Mouse (Mus musculus) kidney, postnatal 36 days (tissue): ENCODE measurements around the gene Tfap2b.

Source experiments
- DNase-seq, 2 experiments: peaks; one replicate each; pipeline ENCODE4 v3.0.0; 2021 to 2022; ENCODE audit warnings: mixed read lengths in 2 of 2

The Tfap2b gene

DNA sequence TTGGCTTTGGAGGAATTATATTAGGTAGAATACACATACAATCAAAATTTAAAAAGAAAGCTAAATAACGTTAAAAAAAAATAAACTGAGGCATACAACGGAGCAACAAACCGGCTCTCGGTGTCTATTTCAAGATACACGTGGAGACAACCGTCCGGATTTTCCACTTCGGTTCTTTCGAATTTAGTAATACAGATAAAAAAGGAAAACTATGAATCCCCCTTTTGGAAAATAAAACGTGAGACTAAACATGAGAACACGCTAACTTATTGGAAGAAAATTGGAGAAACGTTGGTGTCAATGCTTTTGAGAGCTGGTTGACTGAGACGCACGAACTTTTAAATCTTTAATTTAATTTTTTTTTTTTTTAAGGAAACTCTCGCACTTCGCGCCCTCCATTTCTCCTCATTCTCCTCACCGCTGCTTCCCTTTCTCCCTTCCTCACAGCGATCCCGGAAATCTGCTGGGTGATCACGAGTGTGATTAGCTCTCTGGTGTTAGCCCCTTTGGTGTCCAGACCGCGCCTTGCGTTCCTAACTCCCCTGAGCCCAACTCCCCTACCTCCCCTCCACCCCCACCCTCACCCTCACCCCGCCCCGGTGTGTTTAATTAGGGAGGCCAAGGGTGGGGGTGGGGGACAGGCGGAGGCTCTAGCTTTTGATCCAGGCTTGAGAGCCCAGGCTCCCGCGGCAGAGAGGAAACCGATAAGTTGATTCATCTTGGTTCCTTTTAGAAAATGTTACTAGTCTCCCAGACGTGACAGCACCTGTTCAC lies 25.9 kb downstream of the Tfap2b start:
- DNase-seq: no peak

DNA sequence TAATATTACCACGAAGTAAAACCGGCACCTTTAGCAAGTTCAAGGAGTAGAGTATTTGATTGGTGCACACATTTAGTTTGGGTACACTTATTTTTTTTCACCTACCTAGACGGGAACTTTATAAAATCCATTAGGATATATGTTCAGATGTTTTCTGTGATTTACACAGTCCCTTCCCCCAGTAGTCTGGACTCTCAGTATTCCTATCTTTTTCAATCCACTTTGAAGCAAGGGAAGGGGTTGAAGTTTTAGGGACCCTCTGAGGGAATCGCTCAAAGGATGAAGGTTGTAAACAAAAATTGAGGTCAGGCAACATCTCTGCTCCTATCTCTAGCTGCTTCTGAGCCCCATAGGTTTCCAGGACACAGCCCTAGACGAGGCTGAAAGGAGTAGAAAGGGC lies 27.3 kb downstream of the Tfap2b start:
- no peak for DNase-seq

GRCm38 (mm10) chr1:19236591-19236990 lies 27.9 kb downstream of the Tfap2b start:
- peak; percentile 25 to 46 for DNase-seq

DNA sequence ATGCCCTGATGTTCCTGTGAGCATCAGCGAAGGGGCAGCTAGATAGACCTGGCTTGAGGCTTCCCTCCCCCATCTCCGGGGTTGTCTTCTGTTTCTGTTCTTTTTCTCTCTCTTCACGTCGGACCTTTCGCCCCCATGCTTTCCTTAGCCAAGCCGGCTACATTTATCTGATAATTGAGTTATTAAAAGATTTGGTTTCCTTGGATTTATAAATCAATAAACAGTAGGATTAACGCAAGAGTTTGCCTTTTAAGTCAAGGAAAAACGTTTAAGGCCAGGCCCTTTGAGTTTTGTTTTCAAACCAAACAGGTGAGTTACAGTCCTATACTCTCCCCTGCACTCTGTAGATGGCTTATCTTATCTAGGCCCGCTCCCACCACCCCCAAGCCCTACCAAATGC lies 28.3 kb downstream of the Tfap2b start:
- DNase-seq: no peak

DNA sequence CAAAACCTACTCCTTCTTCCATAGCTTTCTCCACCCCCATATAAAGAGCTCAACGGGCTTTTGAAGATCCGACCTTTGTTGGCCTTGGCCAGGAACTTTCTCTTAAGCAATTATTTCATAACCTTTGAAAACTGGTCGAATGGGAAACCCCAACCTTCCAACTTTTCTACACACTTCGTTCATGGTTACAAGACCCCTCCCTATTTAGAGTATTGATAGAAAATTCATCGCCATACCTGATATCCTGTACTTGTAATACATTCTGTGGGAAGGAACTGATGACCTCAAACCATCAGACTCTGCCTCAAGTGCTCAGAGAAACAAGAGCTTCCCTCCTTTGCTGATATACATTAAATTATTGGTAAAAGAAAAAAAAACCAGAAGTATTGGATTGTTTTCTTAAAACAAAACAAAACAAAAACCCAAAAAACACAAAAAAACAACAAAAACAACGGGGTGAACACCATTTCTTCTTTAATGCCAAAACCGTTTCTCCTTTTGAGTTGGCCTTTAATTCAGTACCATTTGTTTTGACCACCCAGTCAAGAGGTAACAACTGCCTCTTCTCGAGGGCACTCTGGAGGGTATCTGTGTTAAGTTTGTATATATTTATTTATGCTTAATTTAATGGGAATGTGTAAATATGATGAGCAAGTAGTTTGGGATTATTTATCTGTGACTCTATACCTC lies 29.2 kb downstream of the Tfap2b start:
- no peak for DNase-seq

DNA sequence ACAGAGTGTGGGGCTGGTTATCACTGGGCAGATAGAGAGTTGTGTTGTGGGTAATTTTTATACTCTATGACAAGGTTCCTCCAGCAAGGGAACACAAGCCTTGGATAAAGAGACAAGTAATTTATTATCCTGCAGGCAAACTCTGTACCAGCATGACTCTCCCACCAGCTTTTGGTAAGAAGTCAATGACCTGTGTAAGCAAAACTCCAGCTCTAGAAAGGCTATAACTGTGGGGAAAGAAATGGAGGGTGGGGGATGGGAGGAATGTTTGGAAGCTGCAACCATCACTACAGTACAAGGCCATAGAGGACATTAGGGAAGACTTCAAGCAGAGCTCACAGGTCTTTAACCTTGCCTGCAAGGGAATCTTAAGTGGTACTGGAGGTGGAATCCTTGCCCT lies 31.3 kb downstream of the Tfap2b start:
- peak in 1 of 2 experiments; percentile 41 for DNase-seq

DNA sequence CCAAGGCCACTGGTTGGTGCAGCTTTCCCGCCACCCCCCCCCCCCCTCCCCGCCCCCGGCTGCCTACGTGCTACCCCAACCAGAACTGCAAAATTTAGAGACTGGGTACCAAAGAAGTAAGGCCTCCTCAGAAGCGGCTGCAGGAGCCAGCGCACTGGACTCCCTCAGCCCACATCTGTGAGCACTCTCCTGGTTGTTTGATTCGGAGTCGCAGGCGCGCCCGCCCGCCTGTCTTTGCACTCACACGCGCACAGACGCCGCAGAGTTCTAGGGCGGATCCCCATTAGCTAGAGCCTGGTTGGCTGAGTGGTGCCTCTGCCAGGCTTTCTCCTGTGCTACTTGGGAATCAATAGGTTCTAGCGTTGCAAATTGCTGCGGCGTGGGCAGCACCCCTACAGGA lies 32.6 kb downstream of the Tfap2b start:
- peak; percentile 51 to 52 for DNase-seq

- DNase-seq: no peak
These were observed 33.3 kb downstream of the Tfap2b start for GRCm38 (mm10) chr1:19242021-19242420.

- peak; percentile 68 to 72 for DNase-seq
These were observed 36.3 kb downstream of the Tfap2b start for GRCm38 (mm10) chr1:19245032-19245431.

- no peak for DNase-seq
These were observed 42.6 kb downstream of the Tfap2b start for GRCm38 (mm10) chr1:19251286-19251685.

GRCm38 (mm10) chr1:19269596-19269995 lies 60.9 kb downstream of the Tfap2b start:
- DNase-seq: no peak
